Mouse (Mus musculus) hindbrain, embryonic 14.5 days (tissue): Measurements from ENCODE around the gene Gnao1. TPM values are rescaled to one million over a fixed set of nuclear protein-coding genes. Genes with fewer than 3 reads are reported as not detected.

Experiments
- ATAC-seq: fragments of 200-750 bp; cut with Nextera tagmentation; 2 replicates; pipeline ENCODE4 v1.8.0; 2017; ENCODE audit warnings: moderate number of reproducible peaks, mild to moderate bottlenecking, moderate TSS enrichment, moderate library complexity; ENCODE audit not compliant: low FRiP score
- DNase-seq: peaks from one replicate; pipeline ENCODE4 v3.0.0-alpha.2; 2015; ENCODE audit warnings: low spot score
- H3K27ac ChIP-seq: fragments of 300-500 bp; sonication (generic); 2 replicates; pipeline ENCODE4 v1.5.1; 2014; ENCODE audit warnings: mild to moderate bottlenecking, moderate library complexity
- H3K27me3 ChIP-seq: fragments of 300-500 bp; sonication (generic); 2 replicates; pipeline ENCODE4 v1.6.1; 2014; ENCODE audit warnings: mild to moderate bottlenecking, low read length, mixed read lengths; ENCODE audit not compliant: control insufficient read depth, insufficient read depth
- H3K36me3 ChIP-seq: fragments of 300-500 bp; sonication (generic); replicated peaks from 2 replicates; pipeline ENCODE4 v1.6.1; 2014; ENCODE audit not compliant: control insufficient read depth, insufficient read depth
- H3K4me1 ChIP-seq: fragments of 300-500 bp; sonication (generic); replicated peaks from 2 replicates; pipeline ENCODE4 v1.6.1; 2014; ENCODE audit warnings: antibody characterized with exemption, low read length, mixed read lengths; ENCODE audit not compliant: control insufficient read depth, insufficient read depth
- H3K4me2 ChIP-seq: fragments of 300-500 bp; sonication (generic); replicated peaks from 2 replicates; pipeline ENCODE4 v1.6.1; 2014; ENCODE audit warnings: mild to moderate bottlenecking, moderate library complexity
- H3K4me3 ChIP-seq: fragments of 300-500 bp; sonication (generic); replicated peaks from 2 replicates; pipeline ENCODE4 v1.5.1; 2014; ENCODE audit warnings: mild to moderate bottlenecking, low read length
- H3K9ac ChIP-seq: fragments of 300-500 bp; sonication (generic); 2 replicates; pipeline ENCODE4 v1.6.1; 2014
- H3K9me3 ChIP-seq: fragments of 300-500 bp; sonication (generic); 2 replicates; pipeline ENCODE4 v1.6.1; 2016; ENCODE audit warnings: low read length; ENCODE audit not compliant: control insufficient read depth
- WGBS: fragments of 180-500 bp; shearing (Covaris S2); extraction: QIAGEN DNeasy Blood & Tissue Kit; methylation state at CpG from one replicate; pipeline ENCODE4 v1.1.7; 2014; 5-methylcytosine and 5-hydroxymethylcytosine counted together
- microRNA-seq: library from miRNA; unstranded; fragments of <30 nt; microRNA quantifications from one replicate; pipeline ENCODE4, GENCODE M21; 2016
- polyA plus RNA-seq: library from polyadenylated mRNA; unstranded; fragments of >200 nt; fragmentation: Nextera tagmentation; extraction: Ambion mirVana; gene quantifications from 2 replicates; pipeline ENCODE4 v1.2.1, GENCODE M21; 2014

Gnao1 gene
- polyA plus RNA-seq, 1 experiment from 2014 or later, result 200 TPM

GRCm38 (mm10) chr8:94013026-94013612 is 203.4 kb downstream of the Gnao1 start:
- peaks cover 33% of the 10 kb centered on the region for H3K4me1 ChIP-seq

More at GRCm38 (mm10) chr8:94013026-94013612, 203.4 kb downstream of the Gnao1 start:
- Histone ChIP-seq H3K4me2 (peak overlapping the region; percentile 83), H3K36me3 (peaks cover 7% of the 10 kb centered on the region; the same call in 1 of the 2 replicates), H3K4me3 (peak overlapping the region; percentile 96), H3K27me3 (no peaks in the 10 kb centered on the region), H3K27ac (peak overlapping the region; percentile 94), H3K9me3 (no peaks in the 10 kb centered on the region), H3K9ac (peak overlapping the region; percentile 99)
- ATAC-seq, result no peak
- DNase-seq, result no peak
- WGBS, result 42% methylated on average over 7 of the region's 7 CpGs

Small RNA genes lying within 50 kb of the gene (microRNA-seq; reads per million reads assigned to microRNA genes)
- not detected for gene Gm24159

Other genes starting within 250 kb of the Gnao1 start
- 83.1 and 88.9 TPM in 2 replicates for gene Amfr, start 202.9 kb downstream of the Gnao1 start, polyA plus RNA-seq
- gene Nudt21, start 227.1 kb downstream of the Gnao1 start, polyA plus RNA-seq, result 95.1 and 96.8 TPM in 2 replicates
- gene Ogfod1, start 227.2 kb downstream of the Gnao1 start, polyA plus RNA-seq, result 14.0 and 18.0 TPM in 2 replicates